Mouse (Mus musculus): ENCODE measurements around the gene Park7.

- peak; percentile 37; the same call in 1 of the 2 replicates for TF ChIP-seq POLR2A (IDR thresholded peaks at IDR 0.05; ENCODE audit: borderline replicate concordance, extremely low read depth, low read depth, low read length)
- no peak for TF ChIP-seq CTCF (IDR thresholded peaks at IDR 0.05; ENCODE audit: insufficient read depth, low read length)
These were observed 42.7 kb downstream of the Park7 start for GRCm38 (mm10) chr4:150871392-150872138.
